Mouse (Mus musculus): ENCODE measurements at regions not wholly inside any gene's neighbourhood (a gene's known extent, or its start where the extent isn't known, plus 50 kb on each side); places are given as distances from the start of the nearest gene placed in this dataset.

- Histone ChIP-seq H3K27me3 (no peaks in the 10 kb centered on the region), H3K9me3 (no peaks in the 10 kb centered on the region), H3K36me3 (no peaks in the 10 kb centered on the region), H3K4me1 (no peaks in the 10 kb centered on the region), H3K9ac (no peak overlapping the region), H3K4me2 (replicated peaks) (no peak overlapping the region), H3K4me3 (no peak overlapping the region), H3K27ac (no peak overlapping the region)
- ATAC-seq (ENCODE audit: insufficient number of reproducible peaks, insufficient read depth, low FRiP score, low TSS enrichment): no peak
- WGBS: 56% methylated on average over 1 of the region's 1 CpGs
These were observed 56.5 kb upstream of the Setmar start for GRCm38 (mm10) chr6:108008323-108008722.

Data from embryonic facial prominence, embryonic 12.5 days (tissue).